Mouse (Mus musculus): Measurements from ENCODE around the gene Vmn2r91. TPM values are rescaled to one million over a fixed set of nuclear protein-coding genes. Genes with fewer than 3 reads are reported as not detected.

Vmn2r91 gene
- under 1 TPM in 1 of 2 experiments, not detected in 1; 0.09 TPM for polyA plus RNA-seq (2017; shearing (Covaris generic))

GRCm38 (mm10) chr17:18084716-18085115 lies at the start of gene Vmn2r91:
Gene Vmn2r91 (plus strand): TSS chr17:18085016.

GRCm38 (mm10) chr17:18049124-18049523 lies 35.7 kb upstream of the Vmn2r91 start, which contains the start of gene Vmn2r124:
Gene Vmn2r124 (plus strand): TSS chr17:18049424.

GRCm38 (mm10) chr17:18151587-18151986 lies 66.8 kb downstream of the Vmn2r91 start, which contains the start of gene Vmn2r92:
Gene Vmn2r92 (plus strand): TSS chr17:18151887.

Other genes with a start within 250 kb of the Vmn2r91 start
- gene Has1, start 229.8 kb upstream of the Vmn2r91 start, polyA plus RNA-seq (2017; shearing (Covaris generic)) = not detected
- under 1 TPM; 0.60 to 0.80 TPM for gene Fpr1, start 201.1 kb upstream of the Vmn2r91 start, polyA plus RNA-seq (2017; shearing (Covaris generic))
- gene Fpr2, start 197.2 kb upstream of the Vmn2r91 start, polyA plus RNA-seq (2017; shearing (Covaris generic)) = under 1 TPM in 1 of 2 experiments, not detected in 1; 0.97 TPM
- not detected for gene Fpr3, start 197.2 kb upstream of the Vmn2r91 start, polyA plus RNA-seq (2017; shearing (Covaris generic))
- not detected for gene Fpr-rs4, start 63.3 kb upstream of the Vmn2r91 start, polyA plus RNA-seq (2017; shearing (Covaris generic))
- gene Vmn2r124, start 35.6 kb upstream of the Vmn2r91 start, polyA plus RNA-seq (2017; shearing (Covaris generic)) = under 1 TPM; 0.06 to 0.12 TPM
- gene Vmn2r92, start 66.9 kb downstream of the Vmn2r91 start, polyA plus RNA-seq (2017; shearing (Covaris generic)) = under 1 TPM; 0.02 to 0.07 TPM
- under 1 TPM in 1 of 2 experiments, not detected in 1; 0.14 TPM for gene Vmn2r94, start 192.7 kb downstream of the Vmn2r91 start, polyA plus RNA-seq (2017; shearing (Covaris generic))
- gene Vmn2r93, start 213.1 kb downstream of the Vmn2r91 start, polyA plus RNA-seq (2017; shearing (Covaris generic)) = under 1 TPM; 0.04 to 0.39 TPM

Measured in activated CD4-positive, CD25-positive, alpha-beta regulatory T cell (primary cell).